Mouse (Mus musculus): ENCODE results near the gene Asap3. TPM values are rescaled to one million over a fixed set of nuclear protein-coding genes. Genes with fewer than 3 reads are reported as not detected.

The Asap3 gene
- polyA plus RNA-seq, 1 experiment from 2014 or later, result 2.9 TPM

DNA sequence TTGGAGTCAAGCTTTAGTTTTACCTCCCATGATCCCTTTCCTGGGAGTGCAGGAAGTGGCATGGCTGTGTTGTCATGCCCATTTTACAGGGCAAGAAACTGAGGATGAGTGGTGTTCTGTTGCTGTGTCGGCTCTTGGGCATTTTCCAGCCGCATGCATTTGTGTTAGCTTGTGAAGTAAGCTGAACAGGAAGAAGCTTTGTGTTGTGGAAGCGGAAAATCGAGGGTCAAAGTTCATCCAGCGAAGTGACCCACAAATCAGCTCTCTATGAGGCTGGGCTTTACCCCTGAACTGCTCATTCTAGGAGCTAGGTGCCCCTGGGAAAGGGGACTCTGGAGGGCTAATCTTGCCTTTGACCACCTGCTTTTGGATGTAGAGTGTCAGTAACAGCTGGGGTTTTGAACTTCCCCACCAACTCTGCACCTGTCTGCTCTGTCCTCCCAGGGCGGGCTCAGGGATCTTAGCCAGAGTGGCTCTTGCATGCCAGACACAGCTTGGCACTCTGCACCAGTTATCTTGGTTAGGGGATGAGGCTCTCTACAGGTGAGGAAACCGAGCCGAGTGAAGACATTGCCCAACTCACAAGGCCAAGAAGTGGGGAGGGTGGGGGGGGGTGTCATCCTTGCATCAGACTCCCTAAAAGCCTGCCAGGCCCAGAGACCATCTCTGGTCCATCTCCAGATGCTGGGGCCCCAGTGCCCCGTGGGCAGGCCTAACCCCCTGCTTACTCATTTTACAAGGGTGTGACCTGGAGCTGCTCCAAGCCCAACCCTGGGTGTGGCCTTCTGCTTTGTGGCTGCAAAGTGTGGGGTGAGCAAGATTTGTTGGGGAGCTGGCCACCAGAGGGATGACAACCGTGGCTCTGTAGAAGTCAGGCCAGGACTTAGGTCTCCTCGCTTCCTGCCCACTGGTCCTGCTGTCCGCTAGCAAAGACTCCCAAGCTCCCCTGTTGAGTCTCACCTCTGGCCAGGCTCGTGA lies 31.7 kb upstream of the Asap3 start:
- Histone ChIP-seq H3K27ac (no peak overlapping the region), H3K4me2 (peak overlapping the region; percentile 100), H3K9ac (peak overlapping the region; percentile 77), H3K4me1 (peaks cover 69% of the 10 kb centered on the region), H3K4me3 (peak overlapping the region; percentile 74), H3K36me3 (ENCODE audit: poor library complexity, severe bottlenecking) (no peaks in the 10 kb centered on the region), H3K27me3 (no peaks in the 10 kb centered on the region), H3K9me3 (replicated peaks) (no peaks in the 10 kb centered on the region)
- 77% methylated on average over 13 of the region's 13 CpGs for WGBS
- no peak for ATAC-seq

DNA sequence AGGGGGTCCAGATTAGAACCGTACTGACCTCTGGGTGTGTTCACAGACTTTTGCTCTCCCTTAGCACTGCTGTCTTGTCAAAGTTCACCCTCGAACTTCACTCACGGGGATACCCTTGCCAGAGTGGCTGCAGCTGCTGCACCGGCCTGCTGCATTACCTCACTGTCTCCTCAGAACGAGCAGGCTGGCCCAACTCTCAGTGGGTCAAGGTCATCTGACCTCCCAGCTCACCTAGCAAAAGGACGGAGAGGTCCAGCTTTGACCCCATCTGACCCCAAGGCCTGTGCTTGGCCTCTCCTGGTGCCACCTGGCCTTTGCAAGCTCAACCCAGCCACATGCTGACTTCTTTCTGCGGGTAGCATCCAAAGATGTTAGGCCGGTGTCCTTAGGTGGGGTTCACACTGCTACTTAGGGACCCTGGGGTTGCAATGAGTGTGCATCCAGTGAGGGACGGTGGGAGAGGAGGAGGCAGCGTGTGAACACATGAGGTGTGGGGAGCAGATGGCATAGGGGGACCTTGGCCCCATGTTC lies 30.1 kb upstream of the Asap3 start:
- Histone ChIP-seq H3K9ac (peak overlapping the region; percentile 43; the same call in 1 of the 2 replicates), H3K4me1 (peaks cover 82% of the 10 kb centered on the region)
- ATAC-seq, result no peak

DNA sequence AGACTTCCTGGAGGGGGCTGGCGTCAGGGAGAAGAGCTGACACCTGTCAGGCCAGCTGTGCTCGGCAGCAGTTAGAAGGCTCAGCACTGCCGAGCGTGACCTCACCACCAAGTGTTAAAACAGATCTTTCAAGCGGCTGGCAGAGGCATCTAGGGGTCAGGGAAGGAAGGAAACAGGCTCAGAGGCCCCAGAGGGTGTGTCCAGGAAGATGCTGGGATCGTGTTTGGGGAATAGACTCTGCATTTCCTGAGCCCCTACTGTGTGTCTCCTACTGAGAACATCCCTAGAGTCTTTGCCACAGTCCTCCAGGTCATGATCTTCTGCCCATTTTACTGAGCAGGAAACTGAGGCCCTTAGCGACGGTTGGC lies 28.9 kb upstream of the Asap3 start:
- Histone ChIP-seq H3K27me3 (no peaks in the 10 kb centered on the region), H3K27ac (peak overlapping the region; percentile 75), H3K36me3 (ENCODE audit: poor library complexity, severe bottlenecking) (peaks cover 2% of the 10 kb centered on the region; the same call in 1 of the 2 replicates), H3K9me3 (replicated peaks) (no peaks in the 10 kb centered on the region), H3K4me2 (peak overlapping the region; percentile 32; the same call in 1 of the 2 replicates), H3K4me1 (peaks cover 76% of the 10 kb centered on the region), H3K4me3 (no peak overlapping the region), H3K9ac (no peak overlapping the region)
- WGBS, result 48% methylated on average over 8 of the region's 8 CpGs
- ATAC-seq, result no peak

More for the DNA sequence above, 30.1 kb upstream of the Asap3 start:
- no peaks in the 10 kb centered on the region for H3K9me3 ChIP-seq (replicated peaks)
- WGBS, result 76% methylated on average over 10 of the region's 10 CpGs
- H3K4me2 ChIP-seq, result peak overlapping the region; percentile 21
- no peaks in the 10 kb centered on the region for H3K36me3 ChIP-seq (ENCODE audit: poor library complexity, severe bottlenecking)
- peak overlapping the region; percentile 75 for H3K27ac ChIP-seq
- H3K27me3 ChIP-seq, result no peaks in the 10 kb centered on the region
- H3K4me3 ChIP-seq, result no peak overlapping the region

DNA sequence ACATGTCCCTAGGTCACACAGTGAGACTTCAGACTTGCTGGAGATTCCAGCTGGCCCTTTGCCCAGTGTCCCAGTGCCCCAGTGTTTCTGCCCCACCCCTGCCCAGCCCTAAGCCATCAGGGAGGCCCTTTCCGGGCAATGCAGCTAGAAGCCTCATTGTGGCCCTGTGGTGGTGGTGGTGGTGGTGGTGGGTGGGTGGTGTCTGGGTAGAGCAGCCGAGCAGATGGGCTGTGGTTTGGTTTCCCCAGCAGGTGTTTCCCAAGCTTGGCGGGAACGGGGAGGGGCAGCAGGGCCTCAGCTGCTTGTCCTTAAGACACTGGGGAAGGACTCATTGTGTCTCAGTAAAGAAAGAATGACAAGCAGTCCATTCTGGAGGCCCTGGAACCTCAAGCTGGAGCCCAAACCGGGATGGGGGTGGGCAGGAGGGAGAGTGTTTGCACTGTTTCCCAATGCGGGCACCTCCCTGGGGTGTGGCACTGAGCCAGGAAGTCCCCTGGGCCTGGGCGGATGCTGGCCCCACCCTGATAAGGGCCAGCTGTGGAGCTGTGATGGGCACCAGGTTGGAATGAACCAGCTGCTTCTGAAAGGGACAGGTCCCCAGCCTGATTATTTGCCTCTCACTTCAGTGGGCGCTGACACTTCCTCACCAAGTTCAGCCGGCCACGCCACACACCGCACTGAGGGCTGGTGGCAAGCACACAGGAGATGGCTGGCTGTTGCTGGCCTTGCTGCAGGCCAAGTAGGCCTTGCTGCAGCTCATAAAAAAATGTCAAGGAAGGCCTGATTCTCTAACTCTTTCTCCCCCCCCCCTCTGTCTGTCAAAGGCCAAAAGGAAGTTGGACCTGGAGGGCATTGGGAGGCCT lies 28.3 kb upstream of the Asap3 start:
- Histone ChIP-seq H3K9ac (0 out of 2 replicates have a peak overlapping the region, but pooled peaks have one; percentile 13), H3K9me3 (replicated peaks) (no peaks in the 10 kb centered on the region), H3K36me3 (ENCODE audit: poor library complexity, severe bottlenecking) (peaks cover 3% of the 10 kb centered on the region; the same call in 1 of the 2 replicates), H3K27ac (peak overlapping the region; percentile 75), H3K27me3 (no peaks in the 10 kb centered on the region), H3K4me2 (peak overlapping the region; percentile 32), H3K4me1 (peaks cover 70% of the 10 kb centered on the region), H3K4me3 (no peak overlapping the region)
- ATAC-seq, result peak; percentile 31; the same call in 1 of the 2 replicates
- 37% methylated on average over 11 of the region's 11 CpGs for WGBS

DNA sequence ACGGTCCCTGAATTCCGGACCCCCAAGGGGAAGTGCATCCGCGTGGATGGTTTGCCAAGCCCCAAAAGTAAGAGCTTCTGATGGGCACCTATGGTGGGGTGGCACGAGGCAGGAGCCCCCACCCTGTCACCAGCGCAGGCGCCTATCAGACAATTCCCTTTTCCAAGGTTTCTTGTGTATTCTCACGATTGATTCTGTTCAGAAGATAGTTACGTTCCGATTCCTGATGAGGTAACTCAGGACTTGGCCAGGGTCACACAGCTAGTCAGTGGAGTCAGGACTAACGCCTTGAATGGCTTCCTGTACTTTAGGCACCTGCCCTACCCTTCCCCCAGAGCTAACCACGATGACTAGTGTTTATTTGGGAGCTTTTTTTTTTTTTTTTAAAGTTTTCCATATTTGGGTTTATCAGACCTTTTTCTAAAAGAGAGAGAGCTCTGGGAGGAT lies 27.7 kb upstream of the Asap3 start:
- WGBS, result 87% methylated on average over 12 of the region's 12 CpGs
- Histone ChIP-seq H3K27ac (peak overlapping the region; percentile 75; the same call in 1 of the 2 replicates), H3K4me2 (no peak overlapping the region), H3K9me3 (replicated peaks) (no peaks in the 10 kb centered on the region), H3K4me3 (no peak overlapping the region), H3K27me3 (no peaks in the 10 kb centered on the region), H3K36me3 (ENCODE audit: poor library complexity, severe bottlenecking) (peaks cover 3% of the 10 kb centered on the region; the same call in 1 of the 2 replicates), H3K9ac (0 out of 2 replicates have a peak overlapping the region, but pooled peaks have one; percentile 13), H3K4me1 (peaks cover 63% of the 10 kb centered on the region)
- no peak for ATAC-seq

DNA sequence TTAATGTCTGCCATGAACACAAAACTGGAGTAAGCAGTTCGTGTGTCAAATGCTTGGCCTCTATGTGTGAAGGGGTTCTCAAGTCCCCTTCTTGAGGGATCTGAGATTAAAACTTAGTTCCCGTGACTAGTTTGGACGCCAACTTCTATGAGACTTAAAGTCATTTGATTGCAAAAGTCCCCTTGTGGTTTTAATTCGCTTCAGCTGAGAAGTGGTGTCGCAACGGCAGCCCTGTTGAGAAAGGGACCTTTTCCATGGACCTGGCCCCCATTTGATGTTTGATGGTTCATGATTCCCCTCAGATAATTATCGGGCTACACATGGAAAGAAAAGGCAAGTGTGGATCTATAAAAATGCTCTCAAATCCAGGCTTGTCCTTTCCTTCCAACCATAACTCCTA lies 26.7 kb upstream of the Asap3 start:
- H3K4me2 ChIP-seq, result peak overlapping the region; percentile 55; the same call in 1 of the 2 replicates
- no peak overlapping the region for H3K4me3 ChIP-seq
- H3K27me3 ChIP-seq, result no peaks in the 10 kb centered on the region
- ATAC-seq, result no peak
- H3K4me1 ChIP-seq, result peaks cover 53% of the 10 kb centered on the region
- 90% methylated on average over 7 of the region's 7 CpGs for WGBS
- no peak overlapping the region for H3K27ac ChIP-seq
- H3K9me3 ChIP-seq (replicated peaks), result no peaks in the 10 kb centered on the region
- H3K36me3 ChIP-seq (ENCODE audit: poor library complexity, severe bottlenecking), result peaks cover 9% of the 10 kb centered on the region
- no peak overlapping the region for H3K9ac ChIP-seq

DNA sequence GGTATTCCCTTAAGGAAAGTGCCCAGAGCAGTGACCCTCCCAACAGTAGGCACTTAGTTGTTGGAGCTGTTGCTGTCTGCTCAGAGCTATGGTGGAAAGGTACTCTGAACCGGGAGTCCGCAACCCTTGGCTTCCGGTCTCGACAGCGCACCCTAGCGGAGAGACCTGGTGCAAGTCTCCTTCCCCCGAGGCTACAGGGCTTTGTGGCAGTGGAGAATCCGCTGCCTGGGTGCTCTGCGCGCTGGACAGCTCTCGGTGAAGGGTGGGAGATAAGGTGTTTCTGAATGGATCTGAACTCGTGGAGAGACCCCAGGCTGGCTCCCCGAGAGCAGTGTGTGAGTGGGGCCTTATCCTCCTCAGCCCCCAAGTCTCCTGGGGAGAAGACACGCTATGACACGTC lies 26.2 kb upstream of the Asap3 start:
- H3K9me3 ChIP-seq (replicated peaks), result no peaks in the 10 kb centered on the region
- WGBS, result 8% methylated on average over 15 of the region's 15 CpGs
- H3K27ac ChIP-seq, result no peak overlapping the region
- peak overlapping the region; percentile 31 for H3K4me3 ChIP-seq
- peak; percentile 46; the same call in 1 of the 2 replicates for ATAC-seq
- peaks cover 11% of the 10 kb centered on the region for H3K36me3 ChIP-seq (ENCODE audit: poor library complexity, severe bottlenecking)
- peak overlapping the region; percentile 55 for H3K4me2 ChIP-seq
- H3K27me3 ChIP-seq, result no peaks in the 10 kb centered on the region
- H3K4me1 ChIP-seq, result peaks cover 48% of the 10 kb centered on the region
- H3K9ac ChIP-seq, result peak overlapping the region; percentile 50; the same call in 1 of the 2 replicates

DNA sequence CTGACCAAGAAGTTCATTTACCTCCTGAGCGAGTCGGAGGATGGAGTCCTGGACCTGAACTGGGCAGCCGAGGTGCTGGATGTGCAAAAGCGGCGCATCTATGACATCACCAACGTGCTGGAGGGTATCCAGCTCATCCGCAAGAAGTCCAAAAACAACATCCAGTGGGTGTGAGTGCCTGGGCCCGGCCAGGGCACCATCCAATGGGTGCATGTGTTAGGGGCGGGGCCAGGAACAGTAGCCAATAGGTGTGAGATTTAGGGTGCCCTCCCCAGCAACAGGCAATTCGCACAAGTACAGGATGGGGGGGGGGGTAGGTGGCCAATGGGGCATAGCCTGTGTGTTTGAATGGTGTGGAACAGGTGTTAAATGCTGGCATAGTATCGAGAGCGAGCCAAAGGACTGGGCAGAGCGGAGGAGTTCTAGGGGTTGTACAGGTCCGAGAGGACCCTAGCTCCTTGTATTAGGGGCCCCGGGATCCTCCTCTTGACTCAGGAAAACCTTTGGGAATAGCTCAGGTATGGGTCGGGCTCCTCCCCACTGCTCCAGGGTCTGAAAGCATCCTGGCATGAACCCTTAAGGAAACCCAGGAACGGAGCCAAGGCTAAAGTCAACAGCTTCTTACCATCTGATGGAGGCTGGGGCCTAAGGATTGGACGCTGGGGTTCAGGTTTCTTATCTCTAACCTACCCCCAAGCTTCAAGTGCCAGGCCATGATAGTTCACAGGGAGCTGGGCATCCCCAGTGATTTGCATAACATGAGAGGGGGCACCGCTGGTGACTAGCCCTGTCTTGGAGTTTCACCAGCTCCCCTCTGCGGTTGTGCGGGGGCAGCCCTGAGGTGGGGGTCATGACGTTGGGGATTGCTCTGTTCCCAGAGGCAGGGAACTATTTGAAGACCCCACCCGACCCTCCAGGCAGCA lies 25.5 kb upstream of the Asap3 start:
- WGBS, result 24% methylated on average over 23 of the region's 23 CpGs

DNA sequence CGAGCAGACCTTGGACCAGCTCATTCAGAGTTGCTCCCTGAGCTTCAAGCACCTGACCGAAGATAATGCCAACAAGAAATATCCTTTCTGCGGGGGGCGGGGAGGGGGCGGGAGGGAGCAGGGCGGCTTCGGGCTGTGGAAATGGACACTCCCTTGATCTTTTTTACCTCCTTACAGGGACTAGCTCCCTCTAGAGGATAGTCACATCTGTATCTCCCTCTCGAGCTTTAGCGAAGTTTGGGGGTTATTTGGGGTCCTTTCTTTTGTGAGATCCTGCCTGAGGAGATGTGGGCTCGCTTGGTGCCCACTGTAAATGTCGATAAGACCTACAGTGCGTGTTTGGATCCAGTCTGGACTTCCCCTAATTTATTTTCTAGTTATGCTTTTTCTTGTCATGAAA lies 24.8 kb upstream of the Asap3 start:
- Histone ChIP-seq H3K4me1 (peaks cover 36% of the 10 kb centered on the region), H3K4me3 (no peak overlapping the region), H3K9ac (no peak overlapping the region), H3K27me3 (no peaks in the 10 kb centered on the region), H3K4me2 (no peak overlapping the region), H3K27ac (no peak overlapping the region), H3K36me3 (ENCODE audit: poor library complexity, severe bottlenecking) (peaks cover 25% of the 10 kb centered on the region), H3K9me3 (replicated peaks) (no peaks in the 10 kb centered on the region)
- 29% methylated on average over 12 of the region's 12 CpGs for WGBS
- ATAC-seq, result no peak

More for the DNA sequence above, 25.5 kb upstream of the Asap3 start:
- H3K4me3 ChIP-seq, result peak overlapping the region; percentile 31
- peak overlapping the region; percentile 50; the same call in 1 of the 2 replicates for H3K9ac ChIP-seq
- H3K27me3 ChIP-seq, result no peaks in the 10 kb centered on the region
- no peaks in the 10 kb centered on the region for H3K9me3 ChIP-seq (replicated peaks)
- peaks cover 43% of the 10 kb centered on the region for H3K4me1 ChIP-seq
- ATAC-seq, result peak; percentile 70
- H3K36me3 ChIP-seq (ENCODE audit: poor library complexity, severe bottlenecking), result peaks cover 18% of the 10 kb centered on the region
- peak overlapping the region; percentile 55 for H3K4me2 ChIP-seq
- no peak overlapping the region for H3K27ac ChIP-seq

DNA sequence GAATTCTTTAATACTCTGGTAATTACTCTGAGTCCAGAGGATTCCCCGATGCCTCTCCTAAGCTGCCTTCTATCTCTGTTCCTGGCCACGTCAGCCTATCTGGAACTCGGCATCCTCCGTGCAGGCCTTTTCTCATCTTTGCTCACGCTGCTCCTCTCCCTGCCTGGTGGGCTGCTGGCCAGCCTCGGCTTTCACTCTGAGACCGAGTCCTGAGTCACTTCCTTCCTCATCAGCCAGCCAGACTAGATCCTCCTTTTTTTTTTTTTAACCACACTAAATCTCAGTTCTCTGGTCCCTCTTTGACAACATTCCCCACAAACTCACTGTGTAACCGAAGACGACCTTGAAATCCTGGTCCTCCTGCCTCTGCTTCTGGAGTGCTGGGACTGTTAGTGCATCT lies 20.8 kb upstream of the Asap3 start:
- Histone ChIP-seq H3K9ac (no peak overlapping the region), H3K36me3 (ENCODE audit: poor library complexity, severe bottlenecking) (peaks cover 63% of the 10 kb centered on the region), H3K27me3 (no peaks in the 10 kb centered on the region), H3K27ac (no peak overlapping the region), H3K4me3 (no peak overlapping the region), H3K9me3 (replicated peaks) (no peaks in the 10 kb centered on the region), H3K4me2 (no peak overlapping the region), H3K4me1 (peaks cover 8% of the 10 kb centered on the region)
- 86% methylated on average over 9 of the region's 9 CpGs for WGBS
- ATAC-seq, result no peak

DNA sequence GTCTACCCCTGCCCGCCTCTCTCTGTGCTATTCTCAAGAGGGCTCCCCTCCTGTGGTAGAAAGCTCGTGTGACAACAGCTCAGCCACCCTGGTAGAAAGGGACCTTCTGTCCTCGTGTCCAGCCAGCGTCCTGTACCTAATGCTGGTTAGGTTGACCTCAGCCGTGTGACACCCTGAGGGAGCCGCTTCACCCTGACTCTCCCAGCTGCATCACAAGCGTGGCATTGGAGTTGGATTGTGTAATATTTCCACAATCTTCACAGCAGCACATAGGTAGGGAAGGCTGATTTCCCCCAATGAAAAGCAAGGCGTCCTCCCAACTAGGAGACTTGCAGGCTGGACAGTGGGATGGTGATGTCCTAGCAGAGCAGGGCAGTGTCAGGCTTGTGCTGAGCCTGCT lies 19.9 kb upstream of the Asap3 start:
- H3K36me3 ChIP-seq (ENCODE audit: poor library complexity, severe bottlenecking), result peaks cover 67% of the 10 kb centered on the region
- no peaks in the 10 kb centered on the region for H3K27me3 ChIP-seq
- H3K27ac ChIP-seq, result no peak overlapping the region
- no peak overlapping the region for H3K9ac ChIP-seq
- no peaks in the 10 kb centered on the region for H3K9me3 ChIP-seq (replicated peaks)
- WGBS, result 82% methylated on average over 8 of the region's 8 CpGs
- no peak overlapping the region for H3K4me2 ChIP-seq
- H3K4me1 ChIP-seq, result no peaks in the 10 kb centered on the region
- ATAC-seq, result no peak
- no peak overlapping the region for H3K4me3 ChIP-seq

All from forebrain, embryonic 13.5 days (tissue).